Mouse (Mus musculus) layer of hippocampus, adult 8-10 months (tissue): ENCODE measurements at regions not wholly inside any gene's neighbourhood (a gene's known extent, or its start where the extent isn't known, plus 50 kb on each side); places are given as distances from the start of the nearest gene placed in this dataset.

Source experiments
- DNase-seq, 2 experiments: peaks; one replicate each; pipeline ENCODE4 v3.0.0; 2022; ENCODE audit warnings: low spot score in 2 of 2

- DNase-seq, result no peak
These were observed 114.9 kb upstream of the Pde3a start for GRCm38 (mm10) chr6:141134176-141134575.

- no peak for DNase-seq
These were observed 112.2 kb upstream of the Pde3a start for GRCm38 (mm10) chr6:141136664-141137375.

- no peak for DNase-seq
These were observed 108.1 kb upstream of the Pde3a start for GRCm38 (mm10) chr6:141141016-141141415.

- no peak for DNase-seq
These were observed 100.5 kb upstream of the Pde3a start for GRCm38 (mm10) chr6:141148417-141149169.

- DNase-seq, result no peak
These were observed 99.7 kb upstream of the Pde3a start for GRCm38 (mm10) chr6:141149170-141149917.

GRCm38 (mm10) chr6:141159326-141159725, 89.7 kb upstream of the Pde3a start:
- no peak for DNase-seq

GRCm38 (mm10) chr6:141161626-141162233, 87.3 kb upstream of the Pde3a start:
- no peak for DNase-seq

- no peak for DNase-seq
These were observed 81.8 kb upstream of the Pde3a start for GRCm38 (mm10) chr6:141167270-141167669.

- no peak for DNase-seq
These were observed 80.7 kb upstream of the Pde3a start for GRCm38 (mm10) chr6:141168356-141168755.

- no peak for DNase-seq
These were observed 65.3 kb upstream of the Pde3a start for GRCm38 (mm10) chr6:141183782-141184181.

GRCm38 (mm10) chr6:141188036-141188435, 61.0 kb upstream of the Pde3a start:
- DNase-seq, result no peak

- DNase-seq, result no peak
These were observed 60.0 kb upstream of the Pde3a start for GRCm38 (mm10) chr6:141189093-141189492.

GRCm38 (mm10) chr6:141189701-141190100, 59.4 kb upstream of the Pde3a start:
- DNase-seq, result no peak

GRCm38 (mm10) chr6:141190383-141190782, 58.7 kb upstream of the Pde3a start:
- DNase-seq, result no peak

GRCm38 (mm10) chr6:141197501-141197900, 51.6 kb upstream of the Pde3a start:
- DNase-seq, result no peak
